Mouse (Mus musculus) urinary bladder, adult 2 months (tissue): ENCODE results near the gene Olfr1390. TPM values are rescaled to one million over a fixed set of nuclear protein-coding genes. Genes with fewer than 3 reads are reported as not detected.
"Not testable (repeated sequence)": the region's sequence is repeated elsewhere in the genome, so short reads cannot be mapped to it uniquely, and the experiment has no call there.

Experiments used
- DNase-seq: peaks from one replicate; pipeline ENCODE4 v3.0.0; 2022; ENCODE audit warnings: low spot score
- polyA plus RNA-seq: library from polyadenylated mRNA; depleted of rRNA; stranded (reverse); fragments of >200 nt; gene quantifications from 2 replicates; pipeline ENCODE4 v1.2.3, GENCODE M21; 2012; rRNA removed

Gene Olfr1390
- not detected in 2 replicates for polyA plus RNA-seq

DNA sequence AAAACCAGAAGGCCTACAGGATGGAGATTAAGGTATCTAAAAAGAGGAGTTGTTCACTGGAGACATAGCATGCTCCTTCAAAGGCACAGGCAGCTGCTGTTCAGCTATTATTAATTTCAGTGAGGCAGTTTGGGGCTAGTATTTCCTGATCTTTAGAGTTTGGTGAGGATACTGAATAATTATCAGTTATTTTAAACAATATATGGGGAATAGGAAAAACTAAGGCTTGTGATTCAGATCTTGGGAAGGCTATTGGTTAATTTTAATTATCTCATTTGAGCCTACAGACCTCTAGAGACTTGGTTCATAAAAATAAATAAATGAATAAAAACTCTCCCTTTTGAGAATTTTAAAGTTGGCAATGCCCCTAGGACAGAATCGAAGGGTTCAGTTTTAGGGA lies at the start of gene Olfr1390:
Gene Olfr1390, plus strand, starts transcription at position 301 of the 400 bp plus-strand sequence.
- DNase-seq: no peak

DNA sequence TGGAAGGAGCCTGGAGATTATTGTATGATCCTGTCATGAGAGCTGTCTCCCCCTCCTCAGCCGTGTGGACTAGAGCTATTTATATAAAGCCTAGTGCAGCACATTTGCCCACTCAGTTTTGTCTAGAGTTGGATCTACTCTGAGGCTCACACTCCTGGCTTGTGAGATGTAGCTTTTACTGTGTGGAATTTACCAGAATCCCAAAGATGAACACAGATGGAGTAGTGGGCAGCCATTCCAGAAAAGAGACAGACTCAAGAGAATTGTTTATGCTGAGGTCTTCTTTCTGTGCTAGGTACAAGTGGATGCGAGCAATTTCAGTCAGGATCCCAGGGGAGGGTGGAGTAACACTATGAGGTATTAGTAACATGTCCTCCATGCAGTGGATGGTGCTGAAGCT lies 47.7 kb upstream of the Olfr1390 start:
- no peak for DNase-seq

DNA sequence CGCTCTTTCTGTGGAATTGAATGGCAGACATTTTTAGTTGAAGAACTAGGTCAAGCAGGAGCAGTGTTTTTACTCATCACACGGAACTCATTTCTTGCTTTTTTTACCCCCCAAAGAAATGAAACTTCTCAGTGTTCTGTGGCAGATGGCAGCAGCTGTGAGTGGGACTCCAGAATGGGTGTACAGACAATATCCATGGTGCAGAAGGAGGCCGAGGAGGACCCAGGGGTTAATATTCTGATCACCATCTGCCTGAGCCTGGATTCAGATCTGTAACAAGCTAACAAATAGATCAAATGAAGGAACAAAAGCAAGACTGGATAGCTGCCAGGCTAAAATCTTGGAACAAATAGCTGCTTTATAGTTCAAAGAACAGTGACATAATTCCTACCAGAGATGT lies 42.2 kb upstream of the Olfr1390 start:
- DNase-seq: no peak

DNA sequence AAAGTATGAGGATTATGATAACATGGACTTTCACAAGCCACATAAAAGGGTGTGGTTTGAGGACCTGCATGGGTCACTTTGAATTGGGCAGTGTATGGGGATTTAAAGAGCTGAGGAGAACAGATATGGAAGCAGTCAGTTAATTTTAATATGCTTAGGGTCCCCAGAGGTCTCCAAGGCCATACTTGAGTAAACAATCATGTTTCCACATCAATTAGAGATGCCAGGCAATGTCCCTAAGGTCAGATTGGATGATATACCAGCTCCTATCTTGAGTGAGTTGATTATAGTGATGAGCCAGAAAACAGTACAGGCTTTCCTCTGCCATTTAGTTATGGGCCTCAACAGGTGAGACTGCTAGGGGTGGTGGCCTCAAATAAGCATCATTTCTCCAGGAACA lies 30.5 kb upstream of the Olfr1390 start, which contains the start of gene Olfr10:
Gene Olfr10, plus strand, starts transcription at position 301 of the 400 bp plus-strand sequence.
- DNase-seq: no peak

DNA sequence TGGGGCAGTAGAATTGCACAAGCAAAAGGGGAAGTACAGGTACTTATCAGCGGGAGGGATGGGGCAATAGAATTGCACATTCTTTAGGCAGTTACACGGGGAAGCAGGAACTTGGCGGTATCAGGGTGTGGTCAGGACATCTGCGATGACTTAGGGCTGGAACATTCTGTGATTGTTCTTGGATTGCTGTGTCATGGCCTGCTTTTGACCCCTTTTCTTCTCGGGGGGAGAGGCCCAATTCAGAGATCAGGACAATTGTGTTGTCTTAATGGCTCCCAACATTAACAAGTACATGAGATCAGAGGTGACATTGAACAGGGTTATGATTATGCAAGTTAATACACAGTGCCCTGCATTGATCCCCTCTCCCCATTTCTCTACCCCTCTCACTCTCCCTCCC lies 26.4 kb upstream of the Olfr1390 start:
- DNase-seq: not testable (repeated sequence)

DNA sequence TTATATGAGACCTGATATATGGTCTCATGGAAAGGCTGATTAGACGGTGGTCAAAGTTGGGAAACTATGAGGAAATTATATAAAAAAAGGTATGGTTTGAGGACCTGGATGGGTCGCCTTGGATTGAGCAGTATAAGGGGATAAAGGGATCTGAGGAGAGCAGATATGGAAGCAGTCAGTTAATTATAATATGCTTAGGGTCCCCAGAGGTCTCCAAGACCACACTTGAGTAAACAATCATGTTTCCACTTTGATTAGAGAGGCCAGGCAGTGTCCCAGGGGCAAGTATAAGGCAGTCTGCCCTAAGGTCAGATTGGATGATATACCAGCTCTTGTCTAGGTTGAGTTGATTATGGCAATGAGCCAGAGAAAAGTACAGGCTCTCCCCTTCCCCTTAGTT lies 12.5 kb upstream of the Olfr1390 start, which contains the start of gene Olfr1391:
Gene Olfr1391, plus strand, starts transcription at position 301 of the 400 bp plus-strand sequence.
- DNase-seq: no peak

DNA sequence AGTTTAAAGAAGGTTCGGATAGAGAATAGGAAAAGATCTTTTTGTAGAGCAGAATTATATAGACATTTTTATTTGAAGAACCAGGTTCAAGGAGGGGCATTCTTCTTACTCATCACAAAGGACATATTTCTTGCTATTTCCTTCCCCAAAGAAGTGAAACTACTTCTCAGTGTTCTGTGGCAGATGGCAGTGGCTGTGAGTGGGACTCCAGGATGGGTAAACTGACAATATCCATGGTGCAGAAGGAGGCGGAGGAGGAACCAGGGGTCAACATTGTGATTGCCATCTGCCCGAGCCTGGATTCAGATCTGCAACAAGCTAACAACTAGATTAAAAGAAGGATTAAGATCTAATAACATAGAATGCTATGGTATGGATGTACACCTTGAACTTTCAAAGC lies 8.3 kb upstream of the Olfr1390 start:
- no peak for DNase-seq

DNA sequence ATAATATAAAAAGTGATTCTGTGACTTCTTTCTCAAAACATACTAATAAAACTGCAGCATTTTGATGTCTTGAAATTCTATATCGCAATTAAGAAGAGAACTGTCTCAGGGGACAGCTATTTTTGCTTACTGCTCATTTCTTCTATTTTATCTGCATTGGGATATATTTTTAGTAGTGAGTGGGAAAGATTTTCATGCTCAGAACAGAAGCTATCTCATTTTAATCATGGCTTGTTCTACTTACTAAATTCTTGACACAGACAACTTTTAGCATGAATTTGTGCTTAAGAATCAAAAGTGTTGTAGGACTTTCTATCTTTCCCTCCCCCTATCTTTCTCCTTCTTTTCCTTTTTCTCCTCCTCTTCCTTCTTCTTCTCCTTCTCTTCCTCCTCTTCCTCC lies 5.3 kb upstream of the Olfr1390 start:
- DNase-seq: no peak

DNA sequence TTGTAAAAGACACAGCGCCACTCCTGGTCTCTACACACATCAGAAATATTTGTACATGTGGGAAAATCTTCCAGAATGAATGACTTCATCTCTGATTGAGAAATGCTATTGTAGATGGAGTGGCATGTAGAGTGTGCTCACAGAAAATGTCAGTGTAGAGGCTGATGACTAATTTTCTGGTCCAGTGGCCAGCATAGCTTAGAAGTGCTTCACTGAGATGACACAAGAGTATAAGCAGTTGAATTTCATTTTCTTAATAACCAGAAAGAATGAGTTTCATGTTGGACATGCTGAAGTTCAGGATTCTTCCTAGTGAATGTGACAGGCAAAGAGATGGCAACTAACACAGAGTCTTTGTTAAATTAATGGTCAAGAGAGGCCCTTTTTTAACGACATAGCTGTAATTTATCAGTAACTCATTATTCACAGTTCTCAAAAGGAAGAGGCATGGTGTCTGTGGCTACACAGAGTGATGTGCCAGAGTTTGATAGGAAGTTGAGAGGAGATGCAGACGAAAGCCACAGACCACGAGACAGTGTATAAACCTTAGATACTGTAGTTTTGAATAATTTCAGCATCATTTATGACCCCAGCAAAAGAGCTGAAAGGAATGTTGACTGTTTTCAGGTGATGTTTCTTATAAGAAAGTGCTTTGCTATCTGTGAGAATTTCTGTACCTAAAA lies 2.3 kb downstream of the Olfr1390 start:
- DNase-seq: no peak

DNA sequence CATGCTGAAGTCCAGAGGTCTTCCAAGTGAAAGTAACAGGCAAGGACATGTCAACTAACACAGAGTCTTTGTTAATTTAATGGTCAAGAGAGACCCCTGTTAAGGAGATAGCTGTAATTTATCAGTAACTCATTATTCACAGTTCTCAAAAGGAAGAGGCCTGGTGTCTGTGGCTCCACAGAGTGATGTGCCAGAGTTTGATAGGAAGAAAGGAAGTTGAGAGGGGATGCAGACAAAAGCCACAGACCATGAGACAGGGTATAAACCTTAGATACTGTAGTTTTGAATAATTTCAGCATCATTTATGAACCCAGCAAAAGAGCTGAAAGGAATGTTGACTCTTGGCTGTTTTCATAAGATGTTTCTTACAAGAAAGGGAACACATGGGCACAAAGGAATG lies 48.1 kb downstream of the Olfr1390 start:
- no peak for DNase-seq

DNA sequence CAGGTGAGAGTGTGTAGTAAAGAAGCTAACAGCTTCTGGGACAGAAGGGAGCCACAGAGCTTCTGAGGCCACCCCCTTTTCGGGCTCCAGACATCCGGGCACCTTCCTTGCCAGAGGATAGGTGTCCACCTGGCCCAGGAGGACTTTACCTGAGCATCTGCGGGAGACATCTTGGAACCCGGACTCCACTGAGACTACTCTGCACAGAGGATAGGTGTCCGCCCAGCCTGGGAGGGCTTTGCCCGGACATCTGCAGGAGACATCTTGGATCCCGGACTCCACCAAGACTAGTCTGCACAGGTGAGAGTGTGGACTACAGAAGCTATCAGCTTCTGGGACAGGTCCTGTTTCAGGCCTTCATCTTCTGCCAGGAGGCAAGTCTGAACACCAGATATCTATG lies 51.1 kb downstream of the Olfr1390 start:
- DNase-seq: not testable (repeated sequence)

Other genes starting within 250 kb of the Olfr1390 start
- gene Olfr1396, start 220.3 kb upstream of the Olfr1390 start, polyA plus RNA-seq: 0.06 and 0.14 TPM in 2 replicates
- gene Olfr1395, start 192.9 kb upstream of the Olfr1390 start, polyA plus RNA-seq: not detected in 2 replicates
- gene Olfr1394, start 180.8 kb upstream of the Olfr1390 start, polyA plus RNA-seq: not detected in 2 replicates
- gene Btnl9, start 148.0 kb upstream of the Olfr1390 start, polyA plus RNA-seq: 0.62 and 0.73 TPM in 2 replicates
- gene Zfp62, start 131.9 kb upstream of the Olfr1390 start, polyA plus RNA-seq: 12.4 and 17.0 TPM in 2 replicates
- 61.8 and 63.4 TPM in 2 replicates for gene Mgat1, start 91.0 kb upstream of the Olfr1390 start, polyA plus RNA-seq
- 0.06 and 0.12 TPM in 2 replicates for gene Olfr1393, start 56.9 kb upstream of the Olfr1390 start, polyA plus RNA-seq
- 0.10 and 0.15 TPM in 2 replicates for gene Olfr1392, start 49.9 kb upstream of the Olfr1390 start, polyA plus RNA-seq
- not detected in 2 replicates for gene Olfr10, start 30.4 kb upstream of the Olfr1390 start, polyA plus RNA-seq
- gene Olfr1391, start 12.4 kb upstream of the Olfr1390 start, polyA plus RNA-seq: not detected in 2 replicates
- not detected in 2 replicates for gene Olfr1389, start 87.9 kb downstream of the Olfr1390 start, polyA plus RNA-seq
- 0.04 and 0.14 TPM in 2 replicates for gene Olfr1388, start 101.4 kb downstream of the Olfr1390 start, polyA plus RNA-seq
- gene Olfr1387, start 120.2 kb downstream of the Olfr1390 start, polyA plus RNA-seq: not detected in 2 replicates
- gene Olfr1386, start 129.9 kb downstream of the Olfr1390 start, polyA plus RNA-seq: not detected in 2 replicates
- gene Olfr1385, start 153.9 kb downstream of the Olfr1390 start, polyA plus RNA-seq: not detected in 2 replicates
- gene Olfr1384, start 171.5 kb downstream of the Olfr1390 start, polyA plus RNA-seq: not detected in 2 replicates
- gene Olfr1383, start 184.5 kb downstream of the Olfr1390 start, polyA plus RNA-seq: not detected in 2 replicates
- not detected in 2 replicates for gene Olfr1382, start 193.1 kb downstream of the Olfr1390 start, polyA plus RNA-seq
- not detected in 2 replicates for gene Olfr1381, start 208.3 kb downstream of the Olfr1390 start, polyA plus RNA-seq
- not detected in 2 replicates for gene Olfr1380, start 221.7 kb downstream of the Olfr1390 start, polyA plus RNA-seq